Mouse (Mus musculus): ENCODE measurements around the gene Hyal3. TPM values are rescaled to one million over a fixed set of nuclear protein-coding genes. Genes with fewer than 3 reads are reported as not detected.
A peak's percentile ranks its signal among the peaks of the same experiment; 100 is the strongest.

Gene Hyal3
- polyA plus RNA-seq, 1 experiment from 2014 or later = 1.5 TPM

GRCm38 (mm10) chr9:107547026-107547425 lies 33.6 kb upstream of the Hyal3 start, which contains the start of gene Zmynd10:
Gene Zmynd10 (plus strand): TSS chr9:107547298.
- Histone ChIP-seq H3K36me3 (ENCODE audit: control insufficient read depth, insufficient read depth, low read length) (peaks cover 8% of the 10 kb centered on the region; the same call in 1 of the 2 replicates), H3K4me3 (ENCODE audit: low read depth, low read length) (peak within 1 kb of the TSS; percentile 18; the same call in 1 of the 2 replicates), H3K4me2 (peak within 1 kb of the TSS; percentile 54), H3K9ac (ENCODE audit: low read depth, low read length) (no peak within 1 kb of the TSS), H3K4me1 (replicated peaks; ENCODE audit: control insufficient read depth, insufficient read depth, low read length) (peaks cover 29% of the 10 kb centered on the region), H3K9me3 (ENCODE audit: control insufficient read depth, low read length) (no peaks in the 10 kb centered on the region), H3K27me3 (replicated peaks; ENCODE audit: control insufficient read depth, insufficient read depth, low read length) (peaks cover 7% of the 10 kb centered on the region; the same call in 1 of the 2 replicates), H3K27ac (ENCODE audit: low read depth, low read length) (no peak within 1 kb of the TSS)
- 5% methylated on average over 20 of the region's 20 CpGs for WGBS
- peak; percentile 81 for DNase-seq (ENCODE audit: low spot score)
- ATAC-seq (replicated peaks; ENCODE audit: low FRiP score) = peak; percentile 70

- Histone ChIP-seq H3K36me3 (ENCODE audit: control insufficient read depth, insufficient read depth, low read length) (peaks cover 8% of the 10 kb centered on the region; the same call in 1 of the 2 replicates), H3K4me2 (no peak overlapping the region), H3K4me3 (ENCODE audit: low read depth, low read length) (no peak overlapping the region; the same call in 1 of the 2 replicates), H3K9ac (ENCODE audit: low read depth, low read length) (no peak overlapping the region), H3K27me3 (replicated peaks; ENCODE audit: control insufficient read depth, insufficient read depth, low read length) (peaks cover 7% of the 10 kb centered on the region; the same call in 1 of the 2 replicates), H3K4me1 (replicated peaks; ENCODE audit: control insufficient read depth, insufficient read depth, low read length) (peaks cover 33% of the 10 kb centered on the region), H3K27ac (ENCODE audit: low read depth, low read length) (no peak overlapping the region), H3K9me3 (ENCODE audit: control insufficient read depth, low read length) (no peaks in the 10 kb centered on the region)
- DNase-seq (ENCODE audit: low spot score) (no peak), ATAC-seq (replicated peaks; ENCODE audit: low FRiP score) (no peak)
- WGBS = 75% methylated on average over 5 of the region's 5 CpGs
Observed at GRCm38 (mm10) chr9:107547957-107548356, 32.7 kb upstream of the Hyal3 start.

GRCm38 (mm10) chr9:107548820-107549219 lies 31.8 kb upstream of the Hyal3 start:
- H3K36me3 ChIP-seq (ENCODE audit: control insufficient read depth, insufficient read depth, low read length) = peaks cover 8% of the 10 kb centered on the region; the same call in 1 of the 2 replicates
- no peak for DNase-seq (ENCODE audit: low spot score)
- peaks cover 42% of the 10 kb centered on the region for H3K4me1 ChIP-seq (replicated peaks; ENCODE audit: control insufficient read depth, insufficient read depth, low read length)
- peaks cover 7% of the 10 kb centered on the region; the same call in 1 of the 2 replicates for H3K27me3 ChIP-seq (replicated peaks; ENCODE audit: control insufficient read depth, insufficient read depth, low read length)
- H3K9me3 ChIP-seq (ENCODE audit: control insufficient read depth, low read length) = no peaks in the 10 kb centered on the region
- 87% methylated on average over 10 of the region's 10 CpGs for WGBS
- H3K9ac ChIP-seq (ENCODE audit: low read depth, low read length) = no peak overlapping the region
- no peak overlapping the region for H3K27ac ChIP-seq (ENCODE audit: low read depth, low read length)
- ATAC-seq (replicated peaks; ENCODE audit: low FRiP score) = no peak
- H3K4me2 ChIP-seq = no peak overlapping the region
- no peak overlapping the region for H3K4me3 ChIP-seq (ENCODE audit: low read depth, low read length)

GRCm38 (mm10) chr9:107549297-107550074 lies 31.1 kb upstream of the Hyal3 start:
- Histone ChIP-seq H3K4me3 (ENCODE audit: low read depth, low read length) (no peak overlapping the region), H3K4me2 (no peak overlapping the region), H3K27me3 (replicated peaks; ENCODE audit: control insufficient read depth, insufficient read depth, low read length) (peaks cover 7% of the 10 kb centered on the region; the same call in 1 of the 2 replicates), H3K4me1 (replicated peaks; ENCODE audit: control insufficient read depth, insufficient read depth, low read length) (peaks cover 43% of the 10 kb centered on the region), H3K9ac (ENCODE audit: low read depth, low read length) (no peak overlapping the region), H3K27ac (ENCODE audit: low read depth, low read length) (no peak overlapping the region), H3K36me3 (ENCODE audit: control insufficient read depth, insufficient read depth, low read length) (peaks cover 4% of the 10 kb centered on the region; the same call in 1 of the 2 replicates), H3K9me3 (ENCODE audit: control insufficient read depth, low read length) (no peaks in the 10 kb centered on the region)
- WGBS = 80% methylated on average over 20 of the region's 20 CpGs
- no peak for ATAC-seq (replicated peaks; ENCODE audit: low FRiP score)
- DNase-seq (ENCODE audit: low spot score) = no peak

- H3K27me3 ChIP-seq (replicated peaks; ENCODE audit: control insufficient read depth, insufficient read depth, low read length) = peaks cover 7% of the 10 kb centered on the region; the same call in 1 of the 2 replicates
- peak overlapping the region; percentile 99 for H3K4me2 ChIP-seq
- DNase-seq (ENCODE audit: low spot score) (no peak), ATAC-seq (replicated peaks; ENCODE audit: low FRiP score) (no peak)
- no peaks in the 10 kb centered on the region for H3K9me3 ChIP-seq (ENCODE audit: control insufficient read depth, low read length)
- H3K9ac ChIP-seq (ENCODE audit: low read depth, low read length) = peak overlapping the region; percentile 81
- no peaks in the 10 kb centered on the region for H3K36me3 ChIP-seq (ENCODE audit: control insufficient read depth, insufficient read depth, low read length)
- no peak overlapping the region for H3K27ac ChIP-seq (ENCODE audit: low read depth, low read length)
- peaks cover 43% of the 10 kb centered on the region for H3K4me1 ChIP-seq (replicated peaks; ENCODE audit: control insufficient read depth, insufficient read depth, low read length)
- WGBS = 37% methylated on average over 23 of the region's 23 CpGs
- peak overlapping the region; percentile 61 for H3K4me3 ChIP-seq (ENCODE audit: low read depth, low read length)
Observed at GRCm38 (mm10) chr9:107550491-107551116, 30.0 kb upstream of the Hyal3 start.

GRCm38 (mm10) chr9:107551117-107551889 lies 29.3 kb upstream of the Hyal3 start, which contains the start of gene Rassf1:
Gene Rassf1 (plus strand): TSS chr9:107551555.
- Histone ChIP-seq H3K9me3 (ENCODE audit: control insufficient read depth, low read length) (no peaks in the 10 kb centered on the region), H3K9ac (ENCODE audit: low read depth, low read length) (peak within 1 kb of the TSS; percentile 81), H3K4me2 (peak within 1 kb of the TSS; percentile 99), H3K27ac (ENCODE audit: low read depth, low read length) (peak within 1 kb of the TSS; percentile 63), H3K36me3 (ENCODE audit: control insufficient read depth, insufficient read depth, low read length) (no peaks in the 10 kb centered on the region), H3K4me3 (ENCODE audit: low read depth, low read length) (peak within 1 kb of the TSS; percentile 61), H3K4me1 (replicated peaks; ENCODE audit: control insufficient read depth, insufficient read depth, low read length) (peaks cover 50% of the 10 kb centered on the region), H3K27me3 (replicated peaks; ENCODE audit: control insufficient read depth, insufficient read depth, low read length) (peaks cover 7% of the 10 kb centered on the region; the same call in 1 of the 2 replicates)
- WGBS = under 1% methylated on average over 58 of the region's 63 CpGs
- peak; percentile 77 for DNase-seq (ENCODE audit: low spot score)
- peak; percentile 50 for ATAC-seq (replicated peaks; ENCODE audit: low FRiP score)

- Histone ChIP-seq H3K4me1 (replicated peaks; ENCODE audit: control insufficient read depth, insufficient read depth, low read length) (peaks cover 54% of the 10 kb centered on the region), H3K4me3 (ENCODE audit: low read depth, low read length) (peak overlapping the region; percentile 61), H3K36me3 (ENCODE audit: control insufficient read depth, insufficient read depth, low read length) (peaks cover under 1% of the 10 kb centered on the region), H3K27ac (ENCODE audit: low read depth, low read length) (peak overlapping the region; percentile 63), H3K4me2 (peak overlapping the region; percentile 99), H3K9ac (ENCODE audit: low read depth, low read length) (peak overlapping the region; percentile 81), H3K27me3 (replicated peaks; ENCODE audit: control insufficient read depth, insufficient read depth, low read length) (peaks cover 7% of the 10 kb centered on the region; the same call in 1 of the 2 replicates), H3K9me3 (ENCODE audit: control insufficient read depth, low read length) (no peaks in the 10 kb centered on the region)
- DNase-seq (ENCODE audit: low spot score) (no peak), ATAC-seq (replicated peaks; ENCODE audit: low FRiP score) (no peak)
- WGBS = 21% methylated on average over 8 of the region's 8 CpGs
Observed at GRCm38 (mm10) chr9:107551890-107552355, 28.7 kb upstream of the Hyal3 start.

All from liver, embryonic 11.5 days (tissue).